Mouse (Mus musculus) forebrain, postnatal 0 days (tissue): ENCODE measurements around the gene Tead1. TPM values are rescaled to one million over a fixed set of nuclear protein-coding genes. Genes with fewer than 3 reads are reported as not detected.

ENCODE experiments used
- ATAC-seq: fragments of 200-750 bp; cut with Nextera tagmentation; 2 replicates; pipeline ENCODE4 v1.8.0; 2017; ENCODE audit warnings: mild to moderate bottlenecking, moderate library complexity
- DNase-seq: peaks from one replicate; pipeline ENCODE4 v3.0.0-alpha.2; 2015
- H3K27ac ChIP-seq: fragments of 300-500 bp; sonication (generic); 2 replicates; pipeline ENCODE4 v1.5.1; 2014; ENCODE audit warnings: low read depth, mild to moderate bottlenecking, antibody characterized with exemption, low read length, moderate library complexity, mixed read lengths
- H3K27me3 ChIP-seq: fragments of 300-500 bp; sonication (generic); 2 replicates; pipeline ENCODE4 v1.6.1; 2014; ENCODE audit warnings: mild to moderate bottlenecking, low read length, mixed read lengths; ENCODE audit not compliant: insufficient read depth
- H3K36me3 ChIP-seq: fragments of 300-500 bp; sonication (generic); 2 replicates; pipeline ENCODE4 v1.6.1; 2014; ENCODE audit warnings: mild to moderate bottlenecking, moderate library complexity; ENCODE audit not compliant: insufficient read depth
- H3K4me1 ChIP-seq: fragments of 300-500 bp; sonication (generic); 2 replicates; pipeline ENCODE4 v1.6.1; 2014; ENCODE audit warnings: antibody characterized with exemption; ENCODE audit not compliant: insufficient read depth
- H3K4me2 ChIP-seq: fragments of 300-500 bp; sonication (generic); 2 replicates; pipeline ENCODE4 v1.6.1; 2014; ENCODE audit warnings: low read depth, mild to moderate bottlenecking, moderate library complexity
- H3K4me3 ChIP-seq: fragments of 300-500 bp; sonication (generic); 2 replicates; pipeline ENCODE4 v1.5.1; 2014; ENCODE audit warnings: low read depth, low read length, mixed read lengths
- H3K9ac ChIP-seq: fragments of 300-500 bp; sonication (generic); 2 replicates; pipeline ENCODE4 v1.6.1; 2014; ENCODE audit warnings: mild to moderate bottlenecking
- H3K9me3 ChIP-seq: fragments of 300-500 bp; sonication (generic); 2 replicates; pipeline ENCODE4 v1.6.1; 2016; ENCODE audit warnings: low read length
- CTCF ChIP-seq: sonication (generic); IDR thresholded peaks from 2 replicates; pipeline ENCODE4 v1.5.1; 2016; ENCODE audit warnings: antibody characterized with exemption, control low read depth, low read depth
- whole genome bisulfite sequencing: fragments of 180-500 bp; shearing (Covaris S2); extraction: QIAGEN DNeasy Blood & Tissue Kit; methylation state at CpG from one replicate; pipeline ENCODE4 v1.1.7; 2014; 5-methylcytosine and 5-hydroxymethylcytosine counted together
- polyA plus RNA-seq: library from polyadenylated mRNA; unstranded; fragments of >200 nt; fragmentation: Nextera tagmentation; extraction: Ambion mirVana; gene quantifications from 2 replicates; pipeline ENCODE4 v1.2.1, GENCODE M21; 2015
- total RNA-seq: library from RNA; depleted of rRNA; stranded (reverse); fragments of >200 nt; gene quantifications from 2 replicates; pipeline ENCODE4 v1.2.3, GENCODE M21; 2014

The Tead1 gene
- total and polyA plus RNA-seq, 2 experiments from 2014 or later, result 7.8 to 20.1 TPM

DNA sequence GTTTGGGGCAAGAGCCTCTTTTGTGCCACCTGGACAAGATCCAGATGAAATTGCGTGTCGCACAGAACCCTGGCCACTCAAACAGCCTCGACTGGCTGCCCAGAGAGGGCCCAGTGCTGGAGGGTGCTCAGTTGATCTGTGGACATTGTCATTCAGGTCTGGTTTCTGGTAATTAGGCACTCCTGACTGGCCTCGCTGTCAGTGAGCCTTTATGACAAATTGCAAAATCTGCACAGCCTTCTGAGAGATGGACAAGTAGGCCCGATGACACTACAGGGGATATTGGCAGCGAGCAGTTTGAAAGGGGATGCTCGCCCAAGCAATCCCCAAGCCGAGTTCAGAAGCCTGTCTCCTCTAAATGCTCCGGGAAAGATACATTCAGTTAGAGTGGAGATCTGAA, 157.0 kb downstream of the Tead1 start:
- 35% methylated on average over 9 of the region's 9 CpGs for WGBS
- no peak overlapping the region for H3K9ac ChIP-seq
- ATAC-seq (no peak), DNase-seq (no peak)
- no peak overlapping the region for H3K4me2 ChIP-seq
- H3K36me3 ChIP-seq, result no peaks in the 10 kb centered on the region
- H3K9me3 ChIP-seq, result no peaks in the 10 kb centered on the region
- peaks cover 15% of the 10 kb centered on the region for H3K4me1 ChIP-seq
- H3K4me3 ChIP-seq, result no peak overlapping the region
- H3K27ac ChIP-seq, result no peak overlapping the region
- no peaks in the 10 kb centered on the region for H3K27me3 ChIP-seq
- TF ChIP-seq CTCF, result no peak

DNA sequence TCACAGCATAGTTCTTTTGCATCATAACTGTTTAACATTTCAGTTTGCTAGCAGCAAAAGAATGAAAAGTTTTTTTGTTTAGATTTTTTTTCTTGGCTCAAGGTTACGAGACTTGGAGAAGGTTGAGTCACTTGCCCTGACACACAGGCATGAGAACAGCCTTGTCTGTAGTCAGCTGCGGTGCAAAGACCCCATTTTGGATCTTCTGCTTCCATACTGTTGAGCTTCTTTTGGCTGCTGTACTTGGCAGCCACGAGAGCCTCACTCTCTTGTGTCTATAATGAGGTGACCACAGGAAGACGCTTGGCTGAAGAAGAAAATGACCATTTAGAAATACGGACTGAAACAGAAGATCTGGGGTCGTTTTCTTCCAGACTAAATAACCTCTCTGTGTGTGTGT, 159.0 kb downstream of the Tead1 start:
- Histone ChIP-seq H3K27me3 (no peaks in the 10 kb centered on the region), H3K4me1 (peaks cover 15% of the 10 kb centered on the region), H3K9me3 (no peaks in the 10 kb centered on the region), H3K4me3 (no peak overlapping the region), H3K36me3 (no peaks in the 10 kb centered on the region), H3K27ac (no peak overlapping the region), H3K9ac (no peak overlapping the region), H3K4me2 (no peak overlapping the region)
- ATAC-seq, result no peak
- 77% methylated on average over 6 of the region's 6 CpGs for WGBS
- no peak for DNase-seq
- TF ChIP-seq CTCF, result no peak

DNA sequence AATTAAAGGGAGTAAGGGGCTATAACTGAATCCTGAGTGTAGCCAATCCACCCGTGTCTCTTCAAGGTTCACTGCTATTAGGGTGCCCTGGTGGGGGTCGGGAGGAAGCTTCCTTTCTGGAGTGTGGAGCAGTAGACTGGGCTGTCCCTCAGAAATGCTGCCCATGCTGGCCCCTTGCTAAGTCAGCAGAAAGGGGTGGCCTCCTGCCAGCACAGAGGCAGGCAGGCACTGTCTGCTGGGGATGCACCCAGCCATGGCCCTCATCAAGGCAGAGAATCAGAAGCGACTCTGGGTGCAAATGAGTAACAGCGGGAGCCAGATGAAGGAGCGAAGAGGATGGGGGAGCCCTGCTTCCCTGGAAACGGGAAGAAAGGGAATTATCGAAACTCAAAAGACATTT, 161.2 kb downstream of the Tead1 start:
- H3K9ac ChIP-seq, result peak overlapping the region; percentile 19; the same call in 1 of the 2 replicates
- TF ChIP-seq CTCF, result no peak
- WGBS, result 9% methylated on average over 7 of the region's 7 CpGs
- no peaks in the 10 kb centered on the region for H3K9me3 ChIP-seq
- DNase-seq (peak; percentile 35), ATAC-seq (0 out of 2 replicates have a peak, but pooled peaks have one; percentile 9)
- H3K36me3 ChIP-seq, result no peaks in the 10 kb centered on the region
- H3K27ac ChIP-seq, result peak overlapping the region; percentile 79
- H3K4me3 ChIP-seq, result no peak overlapping the region
- peaks cover 15% of the 10 kb centered on the region for H3K4me1 ChIP-seq
- no peaks in the 10 kb centered on the region for H3K27me3 ChIP-seq
- H3K4me2 ChIP-seq, result 0 out of 2 replicates have a peak overlapping the region, but pooled peaks have one; percentile 54

DNA sequence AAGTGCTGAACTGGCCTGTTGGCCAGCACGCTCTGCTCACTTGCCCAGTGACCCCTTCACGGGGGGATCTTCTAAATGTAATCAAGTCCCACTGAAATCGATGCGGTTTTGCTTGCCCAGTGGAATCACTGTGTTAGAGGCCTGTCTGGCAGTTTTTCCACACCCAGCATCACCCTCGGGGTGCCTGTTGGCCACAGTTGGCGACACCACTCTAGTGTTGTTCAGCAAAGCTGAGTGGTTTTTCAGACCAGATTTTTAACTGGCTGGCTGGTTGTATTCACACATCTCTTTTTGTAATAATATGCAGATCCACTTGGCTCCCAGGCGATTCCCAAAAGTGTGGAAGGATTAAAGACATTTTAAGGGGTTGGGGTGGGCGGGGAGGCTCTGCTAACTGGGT, 161.8 kb downstream of the Tead1 start:
- 15% methylated on average over 8 of the region's 8 CpGs for WGBS
- peak; percentile 57; the same call in 1 of the 2 replicates for ATAC-seq
- peak overlapping the region; percentile 79 for H3K27ac ChIP-seq
- H3K36me3 ChIP-seq, result no peaks in the 10 kb centered on the region
- TF ChIP-seq CTCF, result no peak
- no peaks in the 10 kb centered on the region for H3K27me3 ChIP-seq
- peaks cover 15% of the 10 kb centered on the region for H3K4me1 ChIP-seq
- DNase-seq, result peak; percentile 64
- H3K9me3 ChIP-seq, result no peaks in the 10 kb centered on the region
- H3K9ac ChIP-seq, result peak overlapping the region; percentile 34; the same call in 1 of the 2 replicates
- H3K4me2 ChIP-seq, result peak overlapping the region; percentile 54; the same call in 1 of the 2 replicates
- no peak overlapping the region for H3K4me3 ChIP-seq

DNA sequence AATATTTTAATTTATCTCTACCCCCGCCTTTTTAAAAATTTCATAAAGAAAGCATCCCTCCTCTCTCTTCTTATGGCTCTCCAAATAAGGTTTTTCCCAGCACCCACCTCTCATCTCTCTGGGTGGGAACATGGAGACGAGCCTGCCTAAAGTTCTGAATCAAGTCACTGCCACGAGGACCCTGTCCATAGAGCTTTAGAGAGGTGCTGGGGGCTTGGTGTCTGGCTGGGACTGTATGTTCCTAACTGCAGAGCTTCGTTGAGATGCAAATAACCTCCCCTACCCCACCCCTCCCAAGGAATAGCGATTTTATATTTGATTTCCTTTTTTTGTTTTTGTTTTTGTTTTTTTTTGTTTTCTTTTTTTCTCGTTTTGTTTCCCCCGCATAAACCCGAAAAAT, 162.4 kb downstream of the Tead1 start:
- no peak for TF ChIP-seq CTCF
- no peaks in the 10 kb centered on the region for H3K9me3 ChIP-seq
- H3K4me1 ChIP-seq, result peaks cover 15% of the 10 kb centered on the region
- H3K27ac ChIP-seq, result peak overlapping the region; percentile 79
- H3K4me3 ChIP-seq, result peak overlapping the region; percentile 32
- peak; percentile 24 for DNase-seq
- H3K9ac ChIP-seq, result peak overlapping the region; percentile 34; the same call in 1 of the 2 replicates
- H3K27me3 ChIP-seq, result no peaks in the 10 kb centered on the region
- peak; percentile 54 for ATAC-seq
- peak overlapping the region; percentile 54 for H3K4me2 ChIP-seq
- WGBS, result 4% methylated on average over 8 of the region's 8 CpGs
- no peaks in the 10 kb centered on the region for H3K36me3 ChIP-seq

DNA sequence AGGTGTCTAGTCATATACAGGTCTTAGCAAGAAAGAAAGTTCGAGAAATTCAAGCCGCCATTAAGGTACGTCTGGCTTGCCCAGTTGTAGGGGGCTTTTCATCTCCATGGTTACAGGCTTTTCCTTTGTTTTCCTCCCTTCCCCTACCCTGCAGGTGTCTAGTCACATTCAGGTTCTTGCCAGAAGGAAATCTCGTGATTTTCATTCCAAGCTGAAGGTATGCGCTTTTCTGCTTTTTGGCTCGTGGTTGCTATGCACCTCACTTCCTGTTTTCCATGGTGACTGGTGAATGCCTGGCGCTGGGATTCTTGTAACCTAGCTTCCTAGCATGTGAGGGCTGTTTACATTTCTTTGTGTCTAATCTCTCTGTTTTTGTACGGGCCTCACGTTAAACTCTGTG, 162.8 kb downstream of the Tead1 start:
- ATAC-seq (peak; percentile 89), DNase-seq (peak; percentile 85)
- Histone ChIP-seq H3K36me3 (no peaks in the 10 kb centered on the region), H3K9ac (peak overlapping the region; percentile 34; the same call in 1 of the 2 replicates), H3K4me3 (peak overlapping the region; percentile 32), H3K4me1 (peaks cover 15% of the 10 kb centered on the region), H3K4me2 (peak overlapping the region; percentile 54), H3K9me3 (no peaks in the 10 kb centered on the region), H3K27me3 (no peaks in the 10 kb centered on the region), H3K27ac (peak overlapping the region; percentile 79)
- WGBS, result under 1% methylated on average over 9 of the region's 9 CpGs
- TF ChIP-seq CTCF, result no peak

DNA sequence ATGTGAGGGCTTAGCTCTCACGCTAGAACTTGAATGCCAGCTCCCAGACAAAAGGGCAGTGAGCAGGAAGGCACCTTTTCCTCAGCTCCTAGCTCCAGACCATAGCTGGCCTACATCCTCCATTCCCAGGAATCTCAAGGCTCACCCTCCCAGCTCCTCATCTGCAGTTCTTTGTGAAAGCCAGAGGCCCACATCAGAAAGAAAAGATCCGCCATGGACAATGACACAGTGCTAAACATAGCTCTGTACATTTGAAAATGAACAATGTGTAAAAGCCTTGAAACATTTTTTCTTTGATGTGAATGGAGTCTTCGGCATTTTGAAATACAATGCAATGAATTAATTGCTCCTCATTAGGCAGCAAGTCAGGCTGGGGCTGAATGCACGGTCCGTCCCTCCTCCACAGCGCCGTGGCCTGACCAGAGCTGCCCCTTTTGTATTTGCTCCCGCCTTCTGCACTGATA, 172.2 kb downstream of the Tead1 start:
- H3K4me1 ChIP-seq, result peaks cover 16% of the 10 kb centered on the region; the same call in 1 of the 2 replicates
- H3K4me2 ChIP-seq, result no peak overlapping the region
- no peak for DNase-seq
- H3K27ac ChIP-seq, result peak overlapping the region; percentile 41
- ATAC-seq, result no peak
- H3K9me3 ChIP-seq, result no peaks in the 10 kb centered on the region
- H3K9ac ChIP-seq, result no peak overlapping the region
- no peak overlapping the region for H3K4me3 ChIP-seq
- no peak for TF ChIP-seq CTCF
- H3K27me3 ChIP-seq, result no peaks in the 10 kb centered on the region
- no peaks in the 10 kb centered on the region for H3K36me3 ChIP-seq
- 17% methylated on average over 8 of the region's 8 CpGs for WGBS
